Comparison of ENCODE assay signal across 8 mouse cellular contexts in the genomic region with DNA sequence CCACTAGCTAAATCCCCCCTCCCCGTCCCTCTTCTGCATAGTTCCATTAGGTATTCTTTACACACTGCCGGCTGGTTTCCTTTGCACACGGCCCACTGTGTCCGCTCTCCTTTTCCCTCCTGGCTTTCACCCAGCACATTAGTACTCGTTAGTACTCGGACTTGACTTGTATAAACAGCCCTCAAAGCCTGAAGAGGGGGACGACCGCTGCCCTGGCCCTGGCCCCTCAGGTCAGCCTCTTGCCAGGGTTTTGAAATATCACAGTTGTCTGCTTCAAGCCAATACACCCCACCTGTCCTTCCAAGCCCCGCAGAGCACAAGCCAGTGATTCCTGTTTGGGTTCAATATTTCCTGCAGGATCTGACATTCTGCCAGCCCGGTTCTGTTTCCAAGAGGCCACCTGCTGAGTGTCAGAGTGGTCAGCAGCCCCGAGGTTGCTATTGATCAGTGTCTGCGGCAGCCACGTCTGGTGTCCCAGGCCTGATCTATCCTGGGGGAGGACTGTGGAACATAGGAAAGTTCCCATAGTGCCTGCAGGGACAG. TPM values are rescaled to one million over a fixed set of nuclear protein-coding genes. Genes with fewer than 3 reads are reported as not detected.
DNase-seq lines count a peak whose midpoint lies in the region; ATAC-seq and TF ChIP-seq lines count a peak whose summit lies in the region.

No protein-coding gene starts in this region.

- DNase-seq in heart, adult 9 months (ENCODE audit: low spot score in 2 of 2): peak; percentile 17 to 24
- DNase-seq in heart, adult 8-10 months (ENCODE audit: low spot score): no peak
- DNase-seq in cerebellum, adult 18-20 months: peak; percentile 18 to 38
- peak; percentile 54 for DNase-seq in lung, embryonic 14.5 days
- no peak for DNase-seq in layer of hippocampus, adult 8-10 months (ENCODE audit: low spot score in 2 of 2)
- DNase-seq in thymus, postnatal 4 days: no peak
- no peak for DNase-seq in urinary bladder, adult 2 months (ENCODE audit: low spot score)

- H3K27me3 ChIP-seq in forebrain, embryonic 16.5 days (replicated peaks; ENCODE audit: control insufficient read depth, insufficient read depth, low read length): no peaks in the 10 kb centered on the region
- H3K27me3 ChIP-seq in lung, embryonic 14.5 days (ENCODE audit: insufficient read depth, low read length): no peaks in the 10 kb centered on the region

- H3K4me1 ChIP-seq in forebrain, embryonic 16.5 days (replicated peaks; ENCODE audit: control insufficient read depth, insufficient read depth, low read length): peaks cover 5% of the 10 kb centered on the region
- no peaks in the 10 kb centered on the region for H3K4me1 ChIP-seq in lung, embryonic 14.5 days (ENCODE audit: insufficient read depth)

- no peak overlapping the region for H3K4me2 ChIP-seq in forebrain, embryonic 16.5 days (ENCODE audit: low read length)
- H3K4me2 ChIP-seq in lung, embryonic 14.5 days: no peak overlapping the region

- no peaks in the 10 kb centered on the region for H3K36me3 ChIP-seq in forebrain, embryonic 16.5 days (ENCODE audit: control insufficient read depth, insufficient read depth)
- H3K36me3 ChIP-seq in lung, embryonic 14.5 days (ENCODE audit: insufficient read depth): no peaks in the 10 kb centered on the region

- ATAC-seq in forebrain, embryonic 16.5 days: peak; percentile 67
- ATAC-seq in lung, embryonic 14.5 days (ENCODE audit: insufficient read depth): no peak; the same call in 1 of the 2 replicates

- no peak overlapping the region for H3K9ac ChIP-seq in forebrain, embryonic 16.5 days (replicated peaks; ENCODE audit: low read depth, low read length)
- H3K9ac ChIP-seq in lung, embryonic 14.5 days: no peak overlapping the region

- no peak for TF ChIP-seq CTCF in lung, embryonic 14.5 days (IDR thresholded peaks at IDR 0.05; ENCODE audit: low read depth)

- WGBS in forebrain, embryonic 16.5 days: 16% methylated on average over 13 of the region's 13 CpGs
- 16% methylated on average over 13 of the region's 13 CpGs for WGBS in lung, embryonic 14.5 days

- no peaks in the 10 kb centered on the region for H3K9me3 ChIP-seq in forebrain, embryonic 16.5 days (ENCODE audit: control insufficient read depth, low read length)
- no peaks in the 10 kb centered on the region for H3K9me3 ChIP-seq in lung, embryonic 14.5 days (ENCODE audit: low read depth, low read length)

- H3K27ac ChIP-seq in forebrain, embryonic 16.5 days (ENCODE audit: low read length): no peak overlapping the region
- peak overlapping the region; percentile 19; the same call in 1 of the 2 replicates for H3K27ac ChIP-seq in lung, embryonic 14.5 days (ENCODE audit: low read depth)

- no peak overlapping the region for H3K4me3 ChIP-seq in forebrain, embryonic 16.5 days (replicated peaks; ENCODE audit: low read length)
- no peak overlapping the region for H3K4me3 ChIP-seq in lung, embryonic 14.5 days (ENCODE audit: low read depth, low read length)

RNA-seq across cellular contexts. Expression of gene Chga, which starts 32.9 kb away (rescaled TPM):
- under 1 TPM in 2 of 4 experiments, not detected in 2; 0.14 TPM for total RNA-seq in heart, adult 8-10 months (2022)
- polyA plus RNA-seq in forebrain, embryonic 16.5 days (2015; fragmentation: Nextera tagmentation; extraction: Ambion mirVana): 97.7 and 118 TPM in 2 replicates
- polyA plus RNA-seq in lung, embryonic 14.5 days (2014; fragmentation: Nextera tagmentation; extraction: Ambion mirVana): 0.23 and 0.43 TPM in 2 replicates
- 100 to 1,000 TPM; 115 to 125 (median 120) TPM for total RNA-seq in layer of hippocampus, adult 8-10 months (2022)
- polyA plus RNA-seq in urinary bladder, adult 2 months (2012; rRNA removed): 0.19 and 0.35 TPM in 2 replicates

RNA-seq across cellular contexts. Expression of gene Golga5, which starts 52.9 kb away (rescaled TPM):
- total RNA-seq in heart, adult 8-10 months (2022): 10 to 100 TPM; 25.9 to 27.9 (median 27.3) TPM
- 33.2 and 35.5 TPM in 2 replicates for polyA plus RNA-seq in forebrain, embryonic 16.5 days (2015; fragmentation: Nextera tagmentation; extraction: Ambion mirVana)
- polyA plus RNA-seq in lung, embryonic 14.5 days (2014; fragmentation: Nextera tagmentation; extraction: Ambion mirVana): 29.4 and 33.9 TPM in 2 replicates
- 10 to 100 TPM; 24.9 to 29.8 (median 26.9) TPM for total RNA-seq in layer of hippocampus, adult 8-10 months (2022)
- polyA plus RNA-seq in urinary bladder, adult 2 months (2012; rRNA removed): 35.0 and 40.2 TPM in 2 replicates

Comparison
In these comparisons a context has a peak if more than half of its experiments do, and no peak if none do; other contexts are left out.
1. DNase-seq: peak in heart, adult 9 months (2 of 2), cerebellum, adult 18-20 months (2 of 2) and lung, embryonic 14.5 days (single experiment); none in heart, adult 8-10 months (single experiment), layer of hippocampus, adult 8-10 months (0 of 2), thymus, postnatal 4 days (single experiment) and urinary bladder, adult 2 months (single experiment).
2. RNA of gene Chga, which starts 32.9 kb away (polyA plus RNA-seq): 97.7 to 118 TPM in forebrain, embryonic 16.5 days; 0.23 to 0.43 TPM in lung, embryonic 14.5 days and 0.19 to 0.35 TPM in urinary bladder, adult 2 months; every median in the first group is over 10 times any median in the second.